Mouse (Mus musculus) layer of hippocampus, adult 8-10 months (tissue): ENCODE results near the gene Abhd17a. TPM values are rescaled to one million over a fixed set of nuclear protein-coding genes. Genes with fewer than 3 reads are reported as not detected.
"Not testable (repeated sequence)": the region's sequence is repeated elsewhere in the genome, so short reads cannot be mapped to it uniquely, and the experiment has no call there.

ENCODE experiments used
- DNase-seq, 2 experiments: peaks; one replicate each; pipeline ENCODE4 v3.0.0; 2022; ENCODE audit warnings: low spot score in 2 of 2
- total RNA-seq, 4 experiments: library from RNA; stranded (reverse); gene quantifications; 2 replicates each; pipeline ENCODE4 v1.2.4; 2022

The Abhd17a gene
- total RNA-seq, 4 experiments from 2014 or later = 144 to 155 (median 147) TPM

GRCm38 (mm10) chr10:80609269-80609924 is 19.3 kb upstream of the Abhd17a start:
- no peak for DNase-seq

GRCm38 (mm10) chr10:80608435-80608834 is 18.3 kb upstream of the Abhd17a start:
- DNase-seq = no peak

- DNase-seq = no peak
Observed at GRCm38 (mm10) chr10:80606737-80607350, 16.7 kb upstream of the Abhd17a start.

- DNase-seq = no peak
Observed at GRCm38 (mm10) chr10:80606306-80606705, 16.2 kb upstream of the Abhd17a start.

- DNase-seq = not testable (repeated sequence)
Observed at GRCm38 (mm10) chr10:80605721-80606120, 15.6 kb upstream of the Abhd17a start, which contains the start of gene Gm49322. TSS of gene Gm49322 (plus strand) at chr10:80606021.

GRCm38 (mm10) chr10:80604988-80605387 is 14.8 kb upstream of the Abhd17a start:
- no peak for DNase-seq

GRCm38 (mm10) chr10:80604001-80604509 is 13.9 kb upstream of the Abhd17a start:
- peak in 1 of 2 experiments; percentile 71 for DNase-seq

- no peak for DNase-seq
Observed at GRCm38 (mm10) chr10:80603364-80603763, 13.2 kb upstream of the Abhd17a start.

GRCm38 (mm10) chr10:80602698-80603325 is 12.7 kb upstream of the Abhd17a start, which contains the start of the genes Scamp4 and Adat3:
TSS of gene Scamp4 (plus strand) at chr10:80602872.
TSS of gene Adat3 (plus strand) at chr10:80602880.
- DNase-seq = peak; percentile 93 to 96

- DNase-seq = no peak
Observed at GRCm38 (mm10) chr10:80596318-80596717, 6.2 kb upstream of the Abhd17a start.

GRCm38 (mm10) chr10:80589127-80589878 is 838 bp downstream of the Abhd17a start:
- DNase-seq = no peak

GRCm38 (mm10) chr10:80587305-80587657 is 2.9 kb downstream of the Abhd17a start:
- DNase-seq = no peak

GRCm38 (mm10) chr10:80586407-80587304 is 3.5 kb downstream of the Abhd17a start:
- DNase-seq = no peak

GRCm38 (mm10) chr10:80585581-80585980 is 4.6 kb downstream of the Abhd17a start:
- DNase-seq = no peak

GRCm38 (mm10) chr10:80584642-80585552 is 5.2 kb downstream of the Abhd17a start:
- no peak for DNase-seq

- DNase-seq = no peak
Observed at GRCm38 (mm10) chr10:80584045-80584488, 6.1 kb downstream of the Abhd17a start.

- no peak for DNase-seq
Observed at GRCm38 (mm10) chr10:80583047-80583446, 7.1 kb downstream of the Abhd17a start.

GRCm38 (mm10) chr10:80578911-80579310 is 11.2 kb downstream of the Abhd17a start:
- DNase-seq = no peak

- peak in 1 of 2 experiments; percentile 63 for DNase-seq
Observed at GRCm38 (mm10) chr10:80578131-80578750, 11.9 kb downstream of the Abhd17a start.
